Mouse (Mus musculus) myocyte (in vitro differentiated cells): Measurements from ENCODE around the gene Emsy.

ENCODE experiments used
- E2F4 ChIP-seq: IDR thresholded peaks from one replicate; pipeline ENCODE4 v1.6.1; 2011; ENCODE audit warnings: mild to moderate bottlenecking, control low read depth, moderate library complexity; ENCODE audit not compliant: insufficient read depth
- POLR2A ChIP-seq: IDR thresholded peaks from one replicate; pipeline ENCODE4 v1.6.1; 2011; ENCODE audit warnings: low read depth, mild to moderate bottlenecking, control low read depth, moderate library complexity; ENCODE audit not compliant: insufficient read length
- POLR2AphosphoS2 ChIP-seq: IDR thresholded peaks from one replicate; pipeline ENCODE4 v1.6.1; 2011; ENCODE audit warnings: low read depth, control low read depth; ENCODE audit not compliant: insufficient read length
- TCF3 ChIP-seq: IDR thresholded peaks from one replicate; pipeline ENCODE4 v1.6.1; 2011; ENCODE audit warnings: low read depth, control low read depth; ENCODE audit not compliant: insufficient read length
- USF1 ChIP-seq: IDR thresholded peaks from one replicate; pipeline ENCODE4 v1.6.1; 2011; ENCODE audit warnings: low read depth, mild to moderate bottlenecking, control low read depth, moderate library complexity

GRCm38 (mm10) chr7:98644238-98644637 lies 12.3 kb downstream of the Emsy start:
- TF ChIP-seq POLR2A (no peak), USF1 (no peak), POLR2AphosphoS2 (no peak), E2F4 (no peak), TCF3 (no peak)
